Mouse (Mus musculus) spleen, embryonic (tissue): ENCODE measurements around the gene Pan2.

Experiments used
- CTCF ChIA-PET: fragments of 350-600 bp; sonication (Branson Sonifier 250); formaldehyde crosslinking; loops from one replicate; lab custom pipeline; 2022; lab: Charles Lee

Gene Pan2

GRCm38 (mm10) chr10:128282886-128283450 is 20.2 kb upstream of the Pan2 start:
- CTCF ChIA-PET, result interaction anchor here (1.1 kb wide), 1 partner anchor 69 kb away, joined by 3 read pairs; no protein-coding TSS in a partner anchor

DNA sequence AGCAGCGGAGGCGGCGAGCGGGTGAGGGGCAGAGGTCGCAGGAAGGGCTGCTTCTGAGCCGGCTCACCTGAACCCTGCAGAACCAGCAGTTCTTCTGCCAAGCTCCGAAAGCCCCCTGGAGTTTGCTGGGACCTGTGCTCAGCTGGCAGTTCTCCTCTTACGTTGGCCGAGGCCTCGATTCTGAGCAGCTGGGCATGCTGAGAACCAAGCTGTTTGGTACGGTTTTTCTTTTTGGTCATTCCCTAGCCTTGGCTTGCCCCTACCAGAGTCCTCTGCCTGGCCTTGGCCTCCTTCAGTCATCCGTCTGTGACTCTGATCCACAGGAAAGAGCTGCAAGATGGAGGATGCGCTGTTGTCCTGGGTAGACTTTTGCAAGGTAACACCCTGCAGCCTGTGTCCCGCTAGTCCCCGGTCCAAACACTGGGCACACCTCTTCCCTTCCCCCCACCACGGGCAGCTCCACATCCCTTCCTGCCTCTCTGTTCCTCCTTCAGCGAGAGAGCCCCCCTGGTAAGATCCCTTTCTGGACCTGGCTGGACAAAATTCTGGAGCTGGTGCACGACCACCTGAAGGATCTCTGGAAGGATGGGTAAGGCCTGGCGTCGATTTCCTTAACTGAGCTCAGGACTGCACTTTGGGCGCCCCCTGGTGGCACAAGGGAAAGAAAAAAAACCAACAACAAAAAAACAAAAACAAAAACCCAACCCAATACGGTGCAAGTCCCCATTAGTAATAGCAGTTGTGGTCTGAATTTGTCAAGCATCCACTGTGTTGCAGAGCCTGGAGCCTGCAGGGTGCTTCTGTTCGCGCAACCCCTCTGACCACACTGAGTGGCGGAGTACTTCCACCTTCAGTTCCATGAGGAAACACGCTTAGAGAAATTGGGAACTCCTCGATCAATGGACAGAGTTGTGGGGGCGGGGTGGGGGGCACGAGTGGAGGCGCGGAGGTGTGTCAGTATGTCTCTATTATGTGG is 19.2 kb upstream of the Pan2 start:
- CTCF ChIA-PET, result interaction anchor here (0.9 to 1.1 kb wide), 3 partner anchors 26 to 70 kb away, joined by 3 to 4 read pairs (median 3); no protein-coding TSS in a partner anchor

GRCm38 (mm10) chr10:128290594-128290993 is 12.5 kb upstream of the Pan2 start:
- CTCF ChIA-PET, result interaction anchor here (0.5 kb wide), 1 partner anchor 215 kb away, joined by 3 read pairs; no protein-coding TSS in a partner anchor

GRCm38 (mm10) chr10:128296370-128297090 is 6.6 kb upstream of the Pan2 start:
- CTCF ChIA-PET, result no interaction called here

- CTCF ChIA-PET, result no interaction called here
These were observed 5.9 kb upstream of the Pan2 start for GRCm38 (mm10) chr10:128297221-128297620.

DNA sequence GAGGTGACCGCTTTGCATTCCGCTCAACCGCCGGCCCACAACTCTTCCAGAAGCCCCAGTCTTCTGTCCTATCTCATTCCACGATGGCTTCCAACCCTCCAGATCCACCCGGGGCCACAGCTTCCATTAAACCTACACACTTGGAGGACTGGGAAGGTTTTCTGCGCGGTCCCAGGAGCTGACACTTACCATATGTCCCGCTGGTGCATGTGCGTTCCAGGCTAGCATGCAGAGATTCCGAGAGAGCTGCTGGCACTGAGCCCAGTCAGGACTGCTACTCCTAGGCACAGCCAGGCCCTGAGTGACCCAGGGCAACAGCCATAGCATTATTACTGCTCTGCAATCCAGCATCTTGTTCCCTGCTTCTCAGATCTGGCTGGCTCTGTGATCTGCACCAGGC is 5.5 kb upstream of the Pan2 start:
- CTCF ChIA-PET, result no interaction called here

DNA sequence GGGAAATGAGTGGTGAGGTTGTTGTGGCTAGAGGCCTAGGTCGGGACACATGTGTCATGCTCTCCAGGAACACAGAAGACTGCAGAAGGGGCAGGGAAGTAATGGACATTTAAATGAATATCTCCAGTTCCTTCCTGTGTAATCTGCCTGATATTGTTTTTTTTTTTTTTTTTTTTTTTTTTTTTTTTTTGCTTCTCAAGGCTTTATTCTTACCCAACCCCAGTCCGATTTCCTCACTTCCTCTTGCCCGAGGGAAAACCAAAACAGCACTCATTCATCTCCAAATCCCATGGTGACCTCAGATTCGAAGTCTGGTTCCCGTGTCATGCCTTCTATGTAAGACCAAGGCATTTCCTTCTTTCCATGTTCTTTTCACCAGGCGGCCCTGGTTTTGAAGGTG is 4.9 kb upstream of the Pan2 start:
- CTCF ChIA-PET, result interaction anchor here (0.6 kb wide), 1 partner anchor 157 kb away, joined by 3 read pairs; no protein-coding TSS in a partner anchor

- CTCF ChIA-PET, result interaction anchor here (0.6 kb wide), 2 partner anchors 72 to 157 kb away, joined by 3 read pairs; no protein-coding TSS in a partner anchor
These were observed 4.4 kb upstream of the Pan2 start, which contains the start of gene Il23a for GRCm38 (mm10) chr10:128298702-128299171. TSS of gene Il23a (minus strand) at chr10:128298752.

DNA sequence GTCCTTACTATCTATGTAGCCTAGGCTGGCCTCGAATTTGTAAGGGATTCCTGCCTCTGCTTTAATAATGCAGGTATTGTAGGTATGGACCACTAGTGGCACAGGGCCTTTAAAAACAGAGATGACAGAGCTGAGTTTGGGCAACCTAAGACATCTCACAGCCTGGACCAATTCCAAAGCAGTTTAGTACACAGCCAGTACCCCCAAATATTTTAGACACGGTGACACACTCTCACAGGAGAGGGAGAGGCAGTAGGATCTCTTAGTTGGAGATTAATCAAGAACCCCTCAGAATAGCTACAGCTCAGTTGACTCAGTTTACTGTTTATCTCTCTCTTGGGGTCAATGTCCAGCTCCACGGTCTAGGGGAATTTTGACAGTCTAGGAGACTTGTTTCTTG is 778 bp upstream of the Pan2 start:
- CTCF ChIA-PET, result interaction anchor here (0.6 kb wide), 1 partner anchor 329 kb away, joined by 3 read pairs; no protein-coding TSS in a partner anchor

DNA sequence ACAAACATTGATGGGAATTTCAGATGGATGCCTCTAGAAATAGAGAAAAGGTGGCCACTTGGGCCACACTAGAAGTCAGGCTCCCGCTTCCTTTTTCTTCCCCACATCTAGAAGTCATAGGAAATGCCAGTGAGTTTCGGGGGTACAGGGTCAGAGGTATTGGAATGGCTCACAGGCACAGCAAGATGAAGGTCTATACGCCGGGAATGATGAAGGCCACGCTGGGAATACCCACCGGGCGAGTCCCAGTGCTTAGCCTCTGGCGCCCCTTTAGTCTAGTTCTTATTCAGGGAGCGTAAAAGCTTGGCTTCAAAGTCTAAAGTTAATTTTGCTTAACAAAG is 380 bp upstream of the Pan2 start:
- CTCF ChIA-PET, result no interaction called here

- CTCF ChIA-PET, result no interaction called here
These were observed 6.5 kb downstream of the Pan2 start for GRCm38 (mm10) chr10:128309654-128310053.

DNA sequence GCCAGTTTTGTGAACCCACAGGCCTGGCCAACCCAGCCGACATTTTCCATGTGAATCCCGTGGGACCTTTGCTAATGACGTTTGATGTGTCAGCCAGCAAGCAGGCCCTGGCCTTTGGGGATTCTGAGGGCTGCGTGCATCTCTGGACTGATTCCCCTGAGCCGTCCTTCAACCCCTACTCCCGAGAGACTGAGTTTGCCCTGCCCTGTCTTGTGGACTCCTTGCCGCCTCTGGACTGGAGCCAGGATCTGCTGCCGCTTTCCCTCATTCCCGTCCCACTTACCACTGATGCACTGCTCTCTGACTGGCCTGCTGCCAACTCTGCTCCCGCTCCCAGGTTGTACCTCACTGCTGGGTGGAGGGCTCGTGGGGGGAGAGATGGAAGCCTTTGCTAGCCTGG is 7.0 kb downstream of the Pan2 start:
- CTCF ChIA-PET, result no interaction called here

GRCm38 (mm10) chr10:128310902-128311301 is 7.8 kb downstream of the Pan2 start:
- CTCF ChIA-PET, result no interaction called here

DNA sequence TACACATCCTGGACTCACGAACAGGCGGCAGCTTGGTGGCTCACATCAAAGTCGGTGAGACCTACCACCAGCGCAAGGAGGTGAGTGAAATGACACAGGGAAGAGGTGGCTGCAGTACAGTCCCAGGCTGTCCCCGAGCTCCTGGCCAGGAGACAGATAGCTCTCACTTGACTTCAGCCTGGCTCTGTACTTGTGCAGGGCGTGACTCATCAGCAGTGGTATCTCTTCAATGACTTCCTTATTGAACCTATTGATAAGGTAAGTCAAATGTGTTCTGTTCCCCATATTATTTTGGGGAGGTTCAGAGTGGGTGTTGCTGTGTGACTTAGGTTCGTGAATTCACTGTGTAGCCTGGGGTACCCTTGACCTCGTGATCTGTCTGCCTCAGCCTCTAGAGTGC is 12.4 kb downstream of the Pan2 start:
- CTCF ChIA-PET, result no interaction called here

DNA sequence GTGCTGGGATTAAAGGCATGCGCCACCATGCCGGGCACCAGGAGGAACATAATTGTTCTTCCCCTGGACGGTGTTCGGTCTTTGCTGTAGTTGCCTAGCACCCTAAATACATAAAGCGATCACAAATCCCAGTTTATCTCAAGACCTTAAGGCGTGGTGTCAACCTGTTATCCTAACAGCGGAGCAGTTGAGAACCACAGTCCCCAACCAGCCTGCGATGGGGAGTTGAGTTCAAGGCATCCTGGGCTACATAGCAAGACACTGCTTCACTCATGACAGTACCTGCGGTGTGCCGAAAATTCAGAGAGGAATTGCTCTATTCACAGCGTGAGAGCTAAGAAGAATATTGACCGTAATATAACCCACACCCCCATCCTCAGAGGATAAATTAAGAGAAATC is 18.5 kb downstream of the Pan2 start:
- CTCF ChIA-PET, result no interaction called here

DNA sequence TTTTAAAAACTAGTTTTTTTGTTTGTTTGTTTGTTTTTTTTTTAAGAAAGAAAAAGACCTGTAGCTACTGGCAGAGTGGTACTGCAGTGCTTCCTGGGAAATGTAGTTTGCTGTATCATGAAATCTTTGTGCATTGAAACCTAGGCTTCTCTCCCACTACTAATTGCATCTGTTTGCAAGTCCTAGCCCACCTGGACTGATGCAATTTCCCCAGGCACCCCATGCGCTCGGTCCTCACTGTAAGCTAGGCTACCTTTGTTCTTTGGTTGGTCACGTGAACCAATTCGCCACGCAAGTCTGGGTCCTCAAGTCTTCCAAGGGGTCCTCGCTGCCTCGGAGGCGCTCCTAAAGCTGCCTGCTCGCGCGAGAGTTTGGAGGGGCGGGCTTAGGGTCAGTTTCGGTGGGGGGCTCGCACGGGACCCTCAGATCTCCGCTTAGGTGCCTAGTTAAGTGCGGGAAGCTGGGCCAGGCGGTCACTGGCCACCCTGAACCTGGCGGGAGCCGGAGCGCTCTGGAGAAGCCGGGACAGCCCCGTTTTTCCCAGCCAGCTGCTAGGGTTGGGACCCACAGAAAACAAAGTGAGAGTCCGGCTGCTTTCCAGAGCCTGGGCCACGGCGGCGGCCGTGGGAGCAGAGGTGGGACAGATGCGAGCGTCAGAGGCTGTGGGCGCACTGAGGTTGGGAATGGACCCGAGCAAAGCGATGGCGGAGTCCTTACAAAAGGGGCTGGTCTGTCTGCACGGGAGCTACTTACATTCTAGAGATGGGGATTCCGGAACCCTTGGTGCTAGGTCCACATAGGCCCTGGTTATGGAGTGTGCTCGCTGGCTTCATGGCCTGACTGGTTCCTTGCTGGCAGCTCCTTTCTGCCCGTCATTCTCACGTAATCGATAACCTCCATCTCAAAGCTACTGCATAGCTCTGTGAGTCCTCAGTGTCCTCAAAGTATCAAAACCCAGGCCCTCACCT is 19.3 kb downstream of the Pan2 start, which contains the start of gene Cnpy2:
TSS of gene Cnpy2 (plus strand) at position 319 of the 968 bp plus-strand sequence.
- CTCF ChIA-PET, result interaction anchor here (0.6 kb wide), 1 partner anchor 1188 kb away, joined by 3 read pairs; no protein-coding TSS in a partner anchor

DNA sequence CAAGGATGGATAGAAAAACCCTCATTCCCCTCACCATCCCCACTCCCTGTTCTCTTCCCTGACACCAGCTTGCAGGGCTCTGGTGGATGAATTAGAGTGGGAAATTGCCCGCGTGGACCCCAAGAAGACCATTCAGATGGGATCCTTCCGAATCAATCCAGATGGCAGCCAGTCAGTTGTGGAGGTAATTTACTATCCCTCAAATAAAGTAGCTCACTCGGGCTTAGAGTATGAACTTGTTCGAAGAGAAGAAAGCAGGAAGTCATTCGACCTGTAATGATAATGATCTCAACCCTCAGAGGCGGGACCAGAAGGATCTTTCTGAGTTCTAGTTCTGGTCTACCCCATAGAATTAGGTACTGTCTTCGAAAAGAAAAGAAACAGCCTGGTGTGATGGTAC is 20.4 kb downstream of the Pan2 start:
- CTCF ChIA-PET, result no interaction called here

GRCm38 (mm10) chr10:128326825-128327224 is 23.7 kb downstream of the Pan2 start:
- CTCF ChIA-PET, result interaction anchor here (0.5 to 1.0 kb wide), 4 partner anchors 9 to 391 kb away, joined by 3 read pairs; no protein-coding TSS in a partner anchor

DNA sequence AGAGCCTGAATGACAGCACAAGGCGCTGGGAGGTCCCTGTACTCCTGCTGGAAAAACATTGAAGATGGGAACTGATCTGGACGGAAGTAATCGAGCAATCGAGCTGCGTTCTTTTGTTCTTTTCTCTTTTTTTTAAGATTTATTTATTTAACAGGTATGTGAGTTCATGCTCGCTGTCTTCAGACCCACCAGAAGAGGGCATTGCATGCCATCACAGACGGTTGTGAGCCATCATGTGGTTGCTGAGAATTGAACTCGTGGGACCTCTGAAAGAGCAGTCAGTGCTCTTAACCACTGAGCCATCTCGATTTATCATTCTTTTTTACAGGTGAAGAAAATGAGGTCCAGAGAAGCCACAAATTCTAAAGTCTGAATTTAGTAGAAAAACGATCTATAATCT is 24.5 kb downstream of the Pan2 start:
- CTCF ChIA-PET, result interaction anchor here (0.7 kb wide), 1 partner anchor 127 kb away, joined by 3 read pairs; no protein-coding TSS in a partner anchor
